Mouse (Mus musculus) bone marrow, adult 2 months (tissue): ENCODE data around the gene Aacs. TPM values are rescaled to one million over a fixed set of nuclear protein-coding genes. Genes with fewer than 3 reads are reported as not detected.
A peak's percentile ranks its signal among the peaks of the same experiment; 100 is the strongest.

ENCODE experiments used
- H3K27ac ChIP-seq: fragments of 200-500 bp; 2 replicates; pipeline ENCODE4 v1.5.1; 2012; ENCODE audit warnings: low read depth, mild to moderate bottlenecking, control low read depth, inconsistent platforms, low read length; ENCODE audit not compliant: control insufficient read depth, poor library complexity, insufficient read depth
- H3K4me1 ChIP-seq: fragments of 200-500 bp; 2 replicates; pipeline ENCODE4 v1.6.1; 2011; ENCODE audit warnings: low read length; ENCODE audit not compliant: control insufficient read depth, insufficient read depth
- H3K4me3 ChIP-seq: fragments of 200-500 bp; replicated peaks from 2 replicates; pipeline ENCODE3; 2011; ENCODE audit warnings: mild to moderate bottlenecking, low read depth, low read length, control low read depth; ENCODE audit not compliant: control insufficient read depth
- CTCF ChIP-seq: fragments of 200-500 bp; IDR thresholded peaks from 2 replicates; pipeline ENCODE4 v1.5.1; 2011; ENCODE audit warnings: low read length, control low read depth; ENCODE audit not compliant: control insufficient read depth, insufficient read depth
- POLR2A ChIP-seq: fragments of 200-500 bp; IDR thresholded peaks from 2 replicates; pipeline ENCODE4 v1.6.1; 2011; ENCODE audit warnings: low read depth, mild to moderate bottlenecking, control low read depth, low read length, borderline replicate concordance; ENCODE audit not compliant: control insufficient read depth
- WGBS: fragments of 180-500 bp; shearing (Covaris S2); methylation state at CpG from one replicate; pipeline ENCODE4 v1.1.7; 2018; 5-methylcytosine and 5-hydroxymethylcytosine counted together
- polyA plus RNA-seq: library from polyadenylated mRNA; stranded (reverse); fragments of >200 nt; gene quantifications from 2 replicates; pipeline ENCODE4 v1.2.4, GENCODE M21; 2011; ENCODE audit warnings: low replicate concordance; ENCODE audit not compliant: missing spikeins, insufficient read depth, insufficient read length

Gene Aacs
- polyA plus RNA-seq, 1 experiment = 18.4 TPM

- WGBS = 88% methylated on average over 10 of the region's 10 CpGs
- TF ChIP-seq POLR2A (no peak), CTCF (no peak)
- Histone ChIP-seq H3K4me1 (no peaks in the 10 kb centered on the region; the same call in 1 of the 2 replicates), H3K4me3 (no peak overlapping the region), H3K27ac (no peak overlapping the region)
Observed at GRCm38 (mm10) chr5:125491107-125491506, 15.5 kb downstream of the Aacs start.

GRCm38 (mm10) chr5:125492379-125493092 is 16.9 kb downstream of the Aacs start:
- H3K4me1 ChIP-seq = no peaks in the 10 kb centered on the region; the same call in 1 of the 2 replicates
- no peak for TF ChIP-seq POLR2A
- no peak for TF ChIP-seq CTCF
- 86% methylated on average over 17 of the region's 17 CpGs for WGBS
- H3K4me3 ChIP-seq = no peak overlapping the region
- H3K27ac ChIP-seq = no peak overlapping the region

GRCm38 (mm10) chr5:125493093-125493423 is 17.4 kb downstream of the Aacs start:
- TF ChIP-seq CTCF = no peak
- no peak for TF ChIP-seq POLR2A
- Histone ChIP-seq H3K4me1 (no peaks in the 10 kb centered on the region), H3K4me3 (no peak overlapping the region), H3K27ac (no peak overlapping the region)
- WGBS = 86% methylated on average over 5 of the region's 5 CpGs

- Histone ChIP-seq H3K4me3 (no peak overlapping the region), H3K4me1 (no peaks in the 10 kb centered on the region), H3K27ac (no peak overlapping the region)
- TF ChIP-seq CTCF = no peak
- no peak for TF ChIP-seq POLR2A
- 85% methylated on average over 10 of the region's 10 CpGs for WGBS
Observed at GRCm38 (mm10) chr5:125495655-125496054, 20.0 kb downstream of the Aacs start.

- TF ChIP-seq CTCF = peak; percentile 70
- no peak for TF ChIP-seq POLR2A
- Histone ChIP-seq H3K4me3 (no peak overlapping the region), H3K4me1 (no peaks in the 10 kb centered on the region; the same call in 1 of the 2 replicates), H3K27ac (no peak overlapping the region)
- WGBS = 78% methylated on average over 12 of the region's 12 CpGs
Observed at GRCm38 (mm10) chr5:125497821-125498600, 22.4 kb downstream of the Aacs start.

- Histone ChIP-seq H3K4me3 (no peak overlapping the region), H3K4me1 (peaks cover 1% of the 10 kb centered on the region; the same call in 1 of the 2 replicates), H3K27ac (no peak overlapping the region)
- 36% methylated on average over 6 of the region's 6 CpGs for WGBS
- no peak for TF ChIP-seq POLR2A
- TF ChIP-seq CTCF = no peak
Observed at GRCm38 (mm10) chr5:125501505-125501904, 25.9 kb downstream of the Aacs start.

GRCm38 (mm10) chr5:125502186-125502585 is 26.6 kb downstream of the Aacs start:
- Histone ChIP-seq H3K27ac (no peak overlapping the region), H3K4me1 (peaks cover 1% of the 10 kb centered on the region; the same call in 1 of the 2 replicates), H3K4me3 (no peak overlapping the region)
- WGBS = 60% methylated on average over 3 of the region's 3 CpGs
- TF ChIP-seq POLR2A (no peak), CTCF (no peak)

GRCm38 (mm10) chr5:125503628-125504027 is 28.0 kb downstream of the Aacs start:
- WGBS = 15% methylated on average over 6 of the region's 6 CpGs
- TF ChIP-seq POLR2A = no peak
- no peak for TF ChIP-seq CTCF
- peak overlapping the region; percentile 15; the same call in 1 of the 2 replicates for H3K27ac ChIP-seq
- H3K4me1 ChIP-seq = peaks cover 1% of the 10 kb centered on the region; the same call in 1 of the 2 replicates
- no peak overlapping the region for H3K4me3 ChIP-seq

- 85% methylated on average over 11 of the region's 11 CpGs for WGBS
- peaks cover 1% of the 10 kb centered on the region; the same call in 1 of the 2 replicates for H3K4me1 ChIP-seq
- H3K27ac ChIP-seq = no peak overlapping the region
- no peak overlapping the region for H3K4me3 ChIP-seq
- TF ChIP-seq CTCF (no peak), POLR2A (no peak)
Observed at GRCm38 (mm10) chr5:125504692-125505091, 29.1 kb downstream of the Aacs start.
